Mouse (Mus musculus): ENCODE results near the gene Crebrf.

The Crebrf gene

GRCm38 (mm10) chr17:26779471-26779870, 64.0 kb downstream of the Crebrf start:
- DNase-seq = no peak

GRCm38 (mm10) chr17:26780750-26781571, 65.5 kb downstream of the Crebrf start, which contains the start of gene Bnip1:
Gene Bnip1, plus strand, starts transcription at chr17:26781066.
- peak; percentile 77 for DNase-seq

GRCm38 (mm10) chr17:26781610-26782043, 66.2 kb downstream of the Crebrf start:
- DNase-seq = no peak

GRCm38 (mm10) chr17:26784525-26784924, 69.1 kb downstream of the Crebrf start:
- DNase-seq = no peak

GRCm38 (mm10) chr17:26786586-26786985, 71.1 kb downstream of the Crebrf start:
- no peak for DNase-seq

- DNase-seq = no peak
Observed at GRCm38 (mm10) chr17:26788986-26789385, 73.5 kb downstream of the Crebrf start.

- DNase-seq = no peak
Observed at GRCm38 (mm10) chr17:26789460-26790268, 74.2 kb downstream of the Crebrf start.

- no peak for DNase-seq
Observed at GRCm38 (mm10) chr17:26790269-26791214, 75.1 kb downstream of the Crebrf start.

GRCm38 (mm10) chr17:26791580-26791979, 76.1 kb downstream of the Crebrf start:
- peak; percentile 21 for DNase-seq

- no peak for DNase-seq
Observed at GRCm38 (mm10) chr17:26792096-26792495, 76.6 kb downstream of the Crebrf start.

GRCm38 (mm10) chr17:26793068-26793765, 77.8 kb downstream of the Crebrf start:
- DNase-seq = no peak

- DNase-seq = peak; percentile 51
Observed at GRCm38 (mm10) chr17:26794744-26795143, 79.3 kb downstream of the Crebrf start.

- no peak for DNase-seq
Observed at GRCm38 (mm10) chr17:26795386-26795785, 79.9 kb downstream of the Crebrf start.

GRCm38 (mm10) chr17:26797379-26798128, 82.1 kb downstream of the Crebrf start:
- DNase-seq = no peak

- DNase-seq = no peak
Observed at GRCm38 (mm10) chr17:26802886-26803285, 87.4 kb downstream of the Crebrf start.

- no peak for DNase-seq
Observed at GRCm38 (mm10) chr17:26812607-26813006, 97.2 kb downstream of the Crebrf start.

GRCm38 (mm10) chr17:26813497-26813896, 98.0 kb downstream of the Crebrf start:
- no peak for DNase-seq

- DNase-seq = no peak
Observed at GRCm38 (mm10) chr17:26816810-26817209, 101.4 kb downstream of the Crebrf start.

- DNase-seq = no peak
Observed at GRCm38 (mm10) chr17:26817776-26818175, 102.3 kb downstream of the Crebrf start.

- no peak for DNase-seq
Observed at GRCm38 (mm10) chr17:26826131-26826530, 110.7 kb downstream of the Crebrf start.
